Mouse (Mus musculus): Measurements from ENCODE around the gene St8sia2.

- TF ChIP-seq CTCF (IDR thresholded peaks at IDR 0.05) (no peak), POLR2A (IDR thresholded peaks at IDR 0.05; ENCODE audit: insufficient read depth, low read depth, low read length) (no peak), EP300 (IDR thresholded peaks at IDR 0.05; ENCODE audit: insufficient read depth, low read depth, low read length) (no peak)
Observed at GRCm38 (mm10) chr7:73989366-73989765, 24.1 kb downstream of the St8sia2 start.
